Mouse (Mus musculus): ENCODE results near the gene Lamc1. TPM values are rescaled to one million over a fixed set of nuclear protein-coding genes. Genes with fewer than 3 reads are reported as not detected.

Gene Lamc1
- total RNA-seq, 2 experiments from 2014 or later, result 186 to 227 TPM

DNA sequence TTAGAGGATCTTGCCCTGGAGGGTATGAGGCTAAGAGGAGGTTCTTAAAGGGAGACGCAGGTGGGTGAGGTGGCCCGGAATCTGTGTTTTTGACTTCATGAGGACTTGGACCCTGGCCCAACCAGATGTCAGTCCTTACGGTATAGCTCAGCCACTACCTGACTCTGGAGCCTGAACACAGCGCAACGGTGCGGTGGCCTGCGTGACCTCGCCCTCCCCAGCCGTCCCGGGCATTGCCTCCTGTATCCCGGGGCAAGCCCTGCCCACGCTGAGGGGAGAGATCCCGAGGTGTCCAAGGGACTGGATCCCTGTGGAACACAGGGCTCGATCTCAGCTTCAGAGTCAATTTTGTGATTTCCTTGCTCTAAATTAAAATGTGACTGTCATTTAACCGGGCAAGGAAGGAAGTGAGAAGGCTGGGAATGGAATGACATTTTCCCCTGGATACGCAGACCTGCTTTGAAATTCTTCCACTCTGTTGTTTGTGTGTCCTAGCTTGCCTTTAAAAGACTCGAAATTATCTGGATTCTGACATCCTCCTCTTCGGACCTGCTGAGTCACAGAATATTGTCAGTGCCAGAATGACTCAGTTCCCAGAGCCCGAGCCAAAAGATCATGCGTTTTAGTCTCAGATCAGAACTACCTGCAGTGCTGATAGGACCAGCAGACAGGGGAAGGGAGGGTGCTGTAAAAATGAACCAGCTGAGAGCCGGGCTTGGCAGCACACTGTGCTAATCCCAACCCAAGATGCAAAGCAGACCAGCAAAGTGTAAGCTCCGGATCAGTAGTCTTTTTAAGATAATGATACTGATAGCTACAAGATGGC, 923 bp upstream of the Lamc1 start:
- peak; percentile 16 to 27 for DNase-seq (ENCODE audit: low spot score in 2 of 2)

GRCm38 (mm10) chr1:153331796-153332443, 666 bp downstream of the Lamc1 start:
- DNase-seq (ENCODE audit: low spot score in 2 of 2), result peak; percentile 20 to 21

- DNase-seq (ENCODE audit: low spot score in 2 of 2), result no peak
Measured at GRCm38 (mm10) chr1:153331206-153331605, 1.4 kb downstream of the Lamc1 start.

DNA sequence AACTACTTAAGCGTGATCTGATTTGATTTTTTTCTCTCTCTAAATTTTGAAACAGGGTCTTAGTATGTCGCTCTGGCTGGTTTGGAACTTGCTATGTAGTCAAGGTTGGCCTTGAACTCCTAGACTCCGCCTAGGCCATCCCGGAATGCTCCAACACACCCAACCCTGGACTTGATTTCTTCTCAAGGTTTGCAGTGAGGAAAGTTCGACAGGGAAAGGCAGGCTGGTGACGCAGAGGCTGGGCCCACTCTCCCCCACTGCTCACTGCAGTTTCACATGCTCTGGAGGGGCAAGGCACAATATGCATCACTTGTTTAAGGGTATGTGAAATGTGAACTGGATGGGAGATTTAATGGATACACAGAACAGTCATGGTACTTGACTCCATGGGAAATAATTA, 3.3 kb downstream of the Lamc1 start:
- no peak for DNase-seq (ENCODE audit: low spot score in 2 of 2)

DNA sequence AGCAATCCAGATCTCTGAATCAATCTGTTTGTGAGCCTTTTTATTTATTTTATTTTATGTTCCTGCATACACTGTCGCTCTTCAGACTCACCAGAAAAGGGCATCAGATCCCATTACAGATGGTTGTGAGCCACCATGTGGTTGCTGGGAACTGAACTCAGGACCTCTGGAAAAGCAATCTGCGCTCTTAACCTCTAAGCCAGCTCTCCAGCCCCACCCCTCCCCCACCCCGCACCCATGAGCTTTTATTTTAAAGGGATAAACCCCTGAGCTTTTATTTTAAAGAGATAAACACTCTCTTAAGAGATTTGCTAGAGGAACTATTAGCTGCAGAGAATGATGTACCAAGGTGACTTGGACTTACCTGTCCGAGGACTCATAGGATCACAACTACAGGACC, 5.5 kb downstream of the Lamc1 start:
- no peak for DNase-seq (ENCODE audit: low spot score in 2 of 2)

- DNase-seq (ENCODE audit: low spot score in 2 of 2), result no peak
Measured at GRCm38 (mm10) chr1:153326226-153326625, 6.4 kb downstream of the Lamc1 start.

DNA sequence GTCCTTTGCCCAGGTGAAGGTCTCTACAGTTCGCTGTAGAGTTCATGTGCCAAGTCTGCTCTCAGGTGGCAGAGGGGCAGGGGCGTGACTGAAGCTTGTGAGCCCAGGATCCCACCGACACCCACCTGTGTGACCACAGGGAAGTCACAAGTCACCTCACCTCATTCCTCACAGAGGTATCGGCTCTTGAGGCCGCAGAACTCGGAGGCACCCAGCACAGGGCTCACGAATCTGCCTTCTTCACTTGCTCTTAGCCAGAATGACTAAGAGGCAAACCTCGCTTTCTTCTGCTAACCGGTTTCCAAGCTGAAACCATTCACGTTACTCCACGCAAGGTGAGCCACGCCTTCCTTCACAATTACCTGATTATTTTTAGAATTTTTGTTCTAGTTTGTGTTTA, 11.2 kb downstream of the Lamc1 start:
- DNase-seq (ENCODE audit: low spot score in 2 of 2), result no peak

DNA sequence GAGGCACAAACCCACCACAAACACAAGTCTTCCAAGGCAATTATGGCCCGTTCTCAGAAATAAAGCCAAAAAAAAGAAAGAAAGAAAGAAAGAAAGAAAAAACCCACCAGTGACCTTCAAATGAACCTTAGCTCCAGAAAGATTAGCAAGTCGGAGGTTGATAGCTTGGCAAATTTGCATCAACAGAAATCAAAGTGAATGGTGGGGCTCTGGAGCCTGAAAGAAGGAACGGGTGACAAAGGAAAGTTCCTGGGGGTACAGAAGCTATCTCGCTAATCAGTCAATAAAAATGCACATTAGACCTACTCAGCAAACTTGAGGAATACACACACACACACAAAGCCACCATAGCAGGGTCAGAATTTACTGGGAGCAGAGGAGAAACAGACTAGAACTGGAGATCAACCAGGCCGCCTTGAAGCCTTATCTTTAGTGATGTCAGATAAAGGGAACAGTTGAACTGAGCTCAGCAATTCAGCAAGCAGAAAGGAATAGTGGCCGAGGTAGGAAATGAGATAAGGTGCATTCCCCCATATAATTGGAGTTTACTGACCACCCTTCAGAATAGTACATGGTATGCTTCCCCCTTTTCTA, 11.9 kb downstream of the Lamc1 start:
- DNase-seq (ENCODE audit: low spot score in 2 of 2), result no peak

DNA sequence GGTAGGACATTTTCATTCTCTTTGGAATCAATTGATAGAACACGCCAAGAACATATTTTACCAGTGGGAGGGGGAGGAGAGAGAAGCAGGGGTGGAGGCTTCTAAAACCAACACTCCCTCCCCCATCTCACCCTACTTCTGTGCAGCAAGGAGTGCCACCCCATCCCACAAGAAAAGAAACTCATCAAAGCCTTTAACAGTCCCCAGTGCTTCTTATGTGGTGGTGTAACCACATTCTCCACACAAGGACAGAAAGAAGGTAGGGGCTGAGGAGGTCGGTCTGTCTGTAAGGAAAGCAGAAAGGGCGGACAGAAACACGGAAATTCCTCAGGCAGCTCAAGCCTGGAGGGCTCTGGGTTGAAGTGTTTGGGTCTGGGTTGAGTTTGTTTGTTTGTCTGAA, 12.5 kb downstream of the Lamc1 start:
- no peak for DNase-seq (ENCODE audit: low spot score in 2 of 2)

DNA sequence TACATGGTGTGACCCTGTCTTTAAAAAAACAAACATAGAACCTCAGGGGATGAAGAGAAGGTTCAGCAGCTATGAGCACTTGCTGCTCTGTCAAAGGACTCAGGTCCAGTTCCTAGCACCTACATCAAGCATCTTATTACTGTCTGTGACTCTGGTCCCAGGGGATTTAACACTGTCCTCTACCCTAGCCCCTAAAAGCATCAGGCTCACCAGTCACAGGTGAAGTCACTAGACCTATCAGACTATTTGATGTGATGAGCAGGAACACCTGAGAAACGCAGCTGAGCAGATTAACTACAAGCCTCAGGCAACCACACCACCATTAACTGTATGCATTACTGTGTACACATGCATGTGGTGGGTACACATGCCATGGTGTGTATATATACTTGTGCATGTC, 13.8 kb downstream of the Lamc1 start:
- DNase-seq (ENCODE audit: low spot score in 2 of 2), result no peak

DNA sequence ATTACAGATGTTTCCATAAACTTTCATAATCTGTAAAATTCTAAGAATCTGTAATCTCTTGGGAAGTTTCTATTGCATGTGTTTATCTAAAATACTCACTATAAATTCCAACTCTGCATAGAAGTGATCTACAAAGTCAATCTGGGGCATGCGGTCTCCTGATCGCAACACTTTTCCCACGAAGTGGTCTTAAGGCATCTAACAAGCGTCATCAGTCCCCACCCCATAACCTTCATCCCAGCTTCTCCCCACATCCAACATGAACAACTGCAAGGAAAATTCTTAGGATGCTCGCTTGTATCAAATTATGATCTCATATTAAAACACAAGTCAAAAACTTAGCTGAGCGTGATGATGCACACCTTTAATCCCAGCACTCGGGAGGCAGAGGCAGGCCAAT, 14.3 kb downstream of the Lamc1 start:
- no peak for DNase-seq (ENCODE audit: low spot score in 2 of 2)

DNA sequence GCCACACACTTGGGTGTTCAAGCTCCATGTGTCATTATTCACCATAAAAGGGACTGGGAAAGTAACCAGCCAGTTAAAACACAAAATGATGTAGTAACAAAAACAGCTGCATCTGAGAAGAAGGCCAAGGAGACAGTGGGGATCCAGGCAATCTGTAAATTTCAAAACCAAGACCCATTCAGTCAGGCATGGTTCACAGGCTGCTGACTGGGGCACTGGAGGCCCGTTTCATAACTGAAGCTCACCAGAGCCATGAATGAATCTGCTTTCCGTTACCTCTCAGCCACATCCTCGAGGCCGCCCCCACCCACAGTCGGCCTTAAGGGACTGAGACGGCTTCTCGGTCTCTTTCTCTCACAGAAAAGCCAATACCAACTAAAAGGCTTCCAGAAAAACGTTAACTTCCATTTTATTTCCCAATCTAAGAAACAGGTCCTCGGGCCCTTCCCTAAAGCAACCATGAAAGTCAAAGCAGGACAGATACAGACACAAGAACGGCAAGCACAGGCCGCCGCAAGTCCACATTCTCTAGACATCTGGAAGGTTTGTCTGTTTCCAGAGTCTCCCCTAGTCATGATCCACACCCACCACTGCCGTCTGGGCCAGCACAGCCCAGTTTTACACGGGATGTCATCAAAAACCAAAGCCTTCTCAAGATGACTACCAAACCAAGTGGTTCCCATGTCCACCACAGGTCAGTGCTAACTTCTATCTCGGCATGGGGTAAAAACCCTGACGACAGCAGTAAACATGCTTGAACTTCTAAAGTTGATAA, 14.9 kb downstream of the Lamc1 start:
- no peak for DNase-seq (ENCODE audit: low spot score in 2 of 2)

DNA sequence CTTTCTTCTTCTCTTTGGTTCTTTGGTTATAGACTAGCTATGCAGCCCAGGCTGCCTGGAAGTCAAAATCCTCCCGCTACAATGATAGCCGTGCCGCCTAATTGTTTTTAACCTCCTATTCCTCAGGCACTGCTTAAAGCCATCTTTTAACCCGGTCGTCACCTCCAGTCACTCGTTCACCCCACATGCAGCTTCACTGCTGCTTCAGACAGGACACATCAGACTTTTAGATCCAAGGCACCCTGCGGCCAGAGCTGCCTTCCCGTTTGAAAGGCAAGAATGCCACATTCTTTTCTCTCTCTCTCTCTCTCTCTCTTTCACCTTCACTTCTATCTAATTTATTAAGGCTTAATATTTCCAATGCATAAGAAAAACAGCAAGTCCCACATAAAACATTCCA, 15.6 kb downstream of the Lamc1 start:
- no peak for DNase-seq (ENCODE audit: low spot score in 2 of 2)

- DNase-seq (ENCODE audit: low spot score in 2 of 2), result no peak
Measured at GRCm38 (mm10) chr1:153316286-153316685, 16.3 kb downstream of the Lamc1 start.

GRCm38 (mm10) chr1:153315121-153315520, 17.5 kb downstream of the Lamc1 start:
- no peak for DNase-seq (ENCODE audit: low spot score in 2 of 2)

- DNase-seq (ENCODE audit: low spot score in 2 of 2), result no peak
Measured at GRCm38 (mm10) chr1:153312992-153313391, 19.6 kb downstream of the Lamc1 start.

- no peak for DNase-seq (ENCODE audit: low spot score in 2 of 2)
Measured at GRCm38 (mm10) chr1:153310190-153310589, 22.4 kb downstream of the Lamc1 start.

- DNase-seq (ENCODE audit: low spot score in 2 of 2), result no peak
Measured at GRCm38 (mm10) chr1:153309310-153309709, 23.3 kb downstream of the Lamc1 start.

- DNase-seq (ENCODE audit: low spot score in 2 of 2), result no peak
Measured at GRCm38 (mm10) chr1:153308915-153309296, 23.7 kb downstream of the Lamc1 start.

- DNase-seq (ENCODE audit: low spot score in 2 of 2), result no peak
Measured at GRCm38 (mm10) chr1:153308179-153308914, 24.2 kb downstream of the Lamc1 start.

All from adrenal gland, postnatal 4 days (tissue).